In genomic region chr17:17625887-17626679, GRCm38 (mm10) we compare ENCODE assay signal across 8 mouse cellular contexts. TPM values are rescaled to one million over a fixed set of nuclear protein-coding genes. Genes with fewer than 3 reads are reported as not detected.
DNase-seq lines count a peak whose midpoint lies in the region; ATAC-seq lines count a peak whose summit lies in the region.

No protein-coding gene starts in this region.

- DNase-seq in embryo, embryonic 10.5 days (ENCODE audit: low spot score) = peak; percentile 17
- DNase-seq in embryo, embryonic 10 days (ENCODE audit: low spot score) = no peak
- peak; percentile 48 for DNase-seq in 3T3-L1 (ENCODE audit: low read depth, low spot score)
- DNase-seq in embryonic facial prominence, embryonic 14.5 days (ENCODE audit: low spot score) = no peak
- no peak for DNase-seq in liver, embryonic 13.5 days
- DNase-seq in left cerebral cortex, postnatal 4 days = no peak
- DNase-seq in cerebellum, adult 9-11 months = no peak

- intact Hi-C loops in left cerebral cortex, postnatal 4 days (cut with DNase I) = no loop called here

- no peaks in the 10 kb centered on the region for H3K9me3 ChIP-seq in embryonic facial prominence, embryonic 14.5 days (ENCODE audit: control insufficient read depth, low read length)
- no peaks in the 10 kb centered on the region for H3K9me3 ChIP-seq in liver, embryonic 13.5 days (replicated peaks)

- no peak for ATAC-seq in embryonic facial prominence, embryonic 14.5 days (ENCODE audit: low read depth)
- ATAC-seq in liver, embryonic 13.5 days (ENCODE audit: low read depth) = no peak
- no peak for ATAC-seq in inflammation-experienced regulatory T-cells, adult 6 months

- H3K4me2 ChIP-seq in embryonic facial prominence, embryonic 14.5 days (ENCODE audit: low read depth, low read length) = peak overlapping the region; percentile 76
- H3K4me2 ChIP-seq in liver, embryonic 13.5 days = peak overlapping the region; percentile 98

- peak overlapping the region; percentile 100 for H3K27ac ChIP-seq in embryonic facial prominence, embryonic 14.5 days (replicated peaks; ENCODE audit: low read depth, low read length)
- H3K27ac ChIP-seq in liver, embryonic 13.5 days = peak overlapping the region; percentile 99

- peak overlapping the region; percentile 99 for H3K4me3 ChIP-seq in embryonic facial prominence, embryonic 14.5 days (ENCODE audit: low read depth, low read length)
- peak overlapping the region; percentile 97 for H3K4me3 ChIP-seq in liver, embryonic 13.5 days (replicated peaks)

- H3K4me1 ChIP-seq in embryonic facial prominence, embryonic 14.5 days (ENCODE audit: control insufficient read depth, insufficient read depth, low read length) = peaks cover 15% of the 10 kb centered on the region
- H3K4me1 ChIP-seq in liver, embryonic 13.5 days (replicated peaks) = peaks cover 30% of the 10 kb centered on the region

- no peaks in the 10 kb centered on the region for H3K27me3 ChIP-seq in embryonic facial prominence, embryonic 14.5 days (replicated peaks; ENCODE audit: control insufficient read depth, insufficient read depth, low read length)
- no peaks in the 10 kb centered on the region for H3K27me3 ChIP-seq in liver, embryonic 13.5 days

- peak overlapping the region; percentile 97 for H3K9ac ChIP-seq in embryonic facial prominence, embryonic 14.5 days (ENCODE audit: low read depth, low read length)
- peak overlapping the region; percentile 95 for H3K9ac ChIP-seq in liver, embryonic 13.5 days

- WGBS in embryonic facial prominence, embryonic 14.5 days = 48% methylated on average over 7 of the region's 7 CpGs
- WGBS in liver, embryonic 13.5 days (ENCODE audit: insufficient replicate concordance) = 16% methylated on average over 7 of the region's 7 CpGs

- no peaks in the 10 kb centered on the region for H3K36me3 ChIP-seq in embryonic facial prominence, embryonic 14.5 days (ENCODE audit: control insufficient read depth, insufficient read depth, low read length)
- H3K36me3 ChIP-seq in liver, embryonic 13.5 days = no peaks in the 10 kb centered on the region

RNA-seq across cellular contexts. Expression of gene Lnpep, which starts 1.2 kb away (rescaled TPM):
- polyA plus RNA-seq in embryonic facial prominence, embryonic 14.5 days (2014; fragmentation: Nextera tagmentation; extraction: Ambion mirVana) = 8.8 and 9.4 TPM in 2 replicates
- 3.2 and 3.6 TPM in 2 replicates for polyA plus RNA-seq in liver, embryonic 13.5 days (2015; fragmentation: Nextera tagmentation; extraction: Ambion mirVana)
- 10 to 100 TPM; 33.9 to 38.6 (median 36.0) TPM for polyA plus RNA-seq in inflammation-experienced regulatory T-cells, adult 6 months (2017; shearing (Covaris generic))
- total RNA-seq in left cerebral cortex, postnatal 4 days (2021) = 10 to 100 TPM; 48.2 to 57.5 TPM

Comparison
In these comparisons a context has a peak if more than half of its experiments do, and no peak if none do; other contexts are left out.
1. DNase-seq: peak in embryo, embryonic 10.5 days (single experiment) and 3T3-L1 (single experiment); none in embryo, embryonic 10 days (single experiment), embryonic facial prominence, embryonic 14.5 days (single experiment), liver, embryonic 13.5 days (single experiment), left cerebral cortex, postnatal 4 days (single experiment) and cerebellum, adult 9-11 months (single experiment).